Comparison of ENCODE assay signal across 8 mouse cellular contexts in genomic region chr10:91170143-91170941, GRCm38 (mm10). TPM values are rescaled to one million over a fixed set of nuclear protein-coding genes. Genes with fewer than 3 reads are reported as not detected.
DNase-seq lines count a peak whose midpoint lies in the region; ATAC-seq and TF ChIP-seq lines count a peak whose summit lies in the region.

No protein-coding gene starts in this region.

- peak overlapping the region; percentile 100 for H3K27ac ChIP-seq in forebrain, embryonic 16.5 days (ENCODE audit: low read length)

- H3K27me3 ChIP-seq in G1E (ENCODE audit: insufficient read depth, low read length), result no peaks in the 10 kb centered on the region
- H3K27me3 ChIP-seq in forebrain, embryonic 16.5 days (replicated peaks; ENCODE audit: control insufficient read depth, insufficient read depth, low read length), result no peaks in the 10 kb centered on the region

- peaks cover 36% of the 10 kb centered on the region for H3K4me1 ChIP-seq in G1E (ENCODE audit: insufficient read depth, low read depth, low read length)
- peaks cover 32% of the 10 kb centered on the region for H3K4me1 ChIP-seq in forebrain, embryonic 16.5 days (replicated peaks; ENCODE audit: control insufficient read depth, insufficient read depth, low read length)

- no peak for TF ChIP-seq CTCF in G1E (IDR thresholded peaks at IDR 0.05; ENCODE audit: low read depth, low read length)

- H3K9ac ChIP-seq in forebrain, embryonic 16.5 days (replicated peaks; ENCODE audit: low read depth, low read length), result peak overlapping the region; percentile 98

- peak overlapping the region; percentile 77 for H3K4me2 ChIP-seq in forebrain, embryonic 16.5 days (ENCODE audit: low read length)

- no peaks in the 10 kb centered on the region for H3K9me3 ChIP-seq in G1E (replicated peaks)
- no peaks in the 10 kb centered on the region for H3K9me3 ChIP-seq in forebrain, embryonic 16.5 days (ENCODE audit: control insufficient read depth, low read length)

- WGBS in forebrain, embryonic 16.5 days, result under 1% methylated on average over 49 of the region's 50 CpGs

- intact Hi-C loops in heart, postnatal 36 days (cut with DNase I), result loop anchor here (1.0 to 2.0 kb wide), 2 partner anchors 18 to 66 kb away; no protein-coding TSS in a partner anchor

- H3K36me3 ChIP-seq in G1E (replicated peaks), result peaks cover 28% of the 10 kb centered on the region
- H3K36me3 ChIP-seq in forebrain, embryonic 16.5 days (ENCODE audit: control insufficient read depth, insufficient read depth), result no peaks in the 10 kb centered on the region

- ATAC-seq in G1E (ENCODE audit: extremely low read depth, insufficient number of reproducible peaks, low FRiP score, poor library complexity, severe bottlenecking), result peak; percentile 32; the same call in 1 of the 2 replicates
- ATAC-seq in forebrain, embryonic 16.5 days, result peak; percentile 38

- H3K4me3 ChIP-seq in G1E (ENCODE audit: low read depth, low read length), result peak overlapping the region; percentile 97
- peak overlapping the region; percentile 96 for H3K4me3 ChIP-seq in forebrain, embryonic 16.5 days (replicated peaks; ENCODE audit: low read length)

- DNase-seq in G1E (ENCODE audit: low spot score), result peak; percentile 56
- peak; percentile 80 for DNase-seq in cerebellum, adult 11-12 months
- DNase-seq in heart, postnatal 36 days, result peak; percentile 86 to 87
- DNase-seq in layer of hippocampus, adult 9-11 months, result peak; percentile 67
- peak; percentile 91 for DNase-seq in lung, postnatal 14 days
- peak; percentile 84 for DNase-seq in ovary, postnatal 36 days (ENCODE audit: low spot score)
- DNase-seq in thymus, postnatal 25 days, result peak; percentile 89

RNA-seq across cellular contexts. Expression of gene Tmpo, which starts 10.8 kb away (rescaled TPM):
- total RNA-seq in G1E (2014; fragmentation: Nextera tagmentation) (263 and 390 TPM in 2 replicates), G1E (2017) (492 and 529 TPM in 2 replicates)
- 247 and 276 TPM in 2 replicates for polyA plus RNA-seq in G1E (2012)
- polyA plus RNA-seq in forebrain, embryonic 16.5 days (2015; fragmentation: Nextera tagmentation; extraction: Ambion mirVana), result 139 and 173 TPM in 2 replicates
- 10 to 100 TPM; 37.8 to 46.3 TPM for total RNA-seq in heart, postnatal 36 days (2021)

RNA-seq across cellular contexts. Expression of gene Slc25a3, which starts 46.5 kb away (rescaled TPM):
- total RNA-seq in G1E (2014; fragmentation: Nextera tagmentation) (375 and 407 TPM in 2 replicates), G1E (2017) (297 and 310 TPM in 2 replicates)
- polyA plus RNA-seq in G1E (2012), result 508 and 619 TPM in 2 replicates
- polyA plus RNA-seq in forebrain, embryonic 16.5 days (2015; fragmentation: Nextera tagmentation; extraction: Ambion mirVana), result 482 and 491 TPM in 2 replicates
- total RNA-seq in heart, postnatal 36 days (2021), result 1,000 to 10,000 TPM; 2,503 to 2,587 TPM

Comparison
In these comparisons a context has a peak if more than half of its experiments do, and no peak if none do; other contexts are left out.
1. Peak in every context shown above with its lines: DNase-seq, ATAC-seq, H3K4me3 ChIP-seq and H3K27ac ChIP-seq.
2. RNA of gene Tmpo, which starts 10.8 kb away (total RNA-seq): 263 to 529 TPM in G1E; 37.8 to 46.3 TPM in heart, postnatal 36 days; every median in the first group is over 4 times any median in the second.
3. RNA of gene Slc25a3, which starts 46.5 kb away (total RNA-seq): 2,503 to 2,587 TPM in heart, postnatal 36 days; 297 to 407 TPM in G1E; every median in the first group is over 4 times any median in the second.